Mouse (Mus musculus) spleen, adult 2 months (tissue): Measurements from ENCODE around the gene Tnfrsf13c. TPM values are rescaled to one million over a fixed set of nuclear protein-coding genes. Genes with fewer than 3 reads are reported as not detected.

Experiments used
- DNase-seq, 2 experiments: peaks; one replicate each; pipeline versions ENCODE4 v3.0.0 to v3.0.0-alpha.2; 2012 to 2021; ENCODE audit warnings: low spot score in 2 of 2, low read depth in 1 of 2
- H3K27ac ChIP-seq: fragments of 200-500 bp; 2 replicates; pipeline ENCODE4 v1.5.1; 2012; ENCODE audit warnings: low read length, inconsistent platforms; ENCODE audit not compliant: insufficient read depth
- H3K27me3 ChIP-seq: fragments of 200-500 bp; 2 replicates; pipeline ENCODE4 v1.6.1; 2012; ENCODE audit warnings: mild to moderate bottlenecking, moderate library complexity, low read length, inconsistent platforms; ENCODE audit not compliant: control insufficient read depth, insufficient read depth
- H3K36me3 ChIP-seq: fragments of 200-500 bp; 2 replicates; pipeline ENCODE4 v1.6.1; 2012; ENCODE audit warnings: mild to moderate bottlenecking, low read length, inconsistent platforms; ENCODE audit not compliant: control insufficient read depth, insufficient read depth
- H3K4me1 ChIP-seq: fragments of 200-500 bp; 2 replicates; pipeline ENCODE4 v1.6.1; 2011; ENCODE audit warnings: inconsistent platforms; ENCODE audit not compliant: control insufficient read depth, insufficient read depth, insufficient read length
- H3K4me3 ChIP-seq: fragments of 200-500 bp; 2 replicates; pipeline ENCODE4 v1.5.1; 2011; ENCODE audit warnings: mild to moderate bottlenecking, inconsistent platforms; ENCODE audit not compliant: insufficient read depth, insufficient read length; ENCODE audit errors: extremely low read depth
- CTCF ChIP-seq: fragments of 200-500 bp; IDR thresholded peaks from 2 replicates; pipeline ENCODE4 v1.5.1; 2011; ENCODE audit warnings: mild to moderate bottlenecking, inconsistent platforms; ENCODE audit not compliant: insufficient read depth, insufficient read length, insufficient replicate concordance; ENCODE audit errors: extremely low read depth
- POLR2A ChIP-seq: fragments of 200-500 bp; IDR thresholded peaks from 2 replicates; pipeline ENCODE4 v1.6.1; 2011; ENCODE audit warnings: low read depth, low read length, inconsistent platforms
- WGBS: fragments of 180-500 bp; shearing (Covaris S2); methylation state at CpG from one replicate; pipeline ENCODE4 v1.1.7; 2018; 5-methylcytosine and 5-hydroxymethylcytosine counted together
- polyA plus RNA-seq: library from polyadenylated mRNA; depleted of rRNA; stranded (reverse); fragments of >200 nt; gene quantifications from 2 replicates; pipeline ENCODE4 v1.2.3, GENCODE M21; 2012

Gene Tnfrsf13c
- polyA plus RNA-seq, 1 experiment = 120 TPM

- peak; percentile 7; the same call in 1 of the 2 replicates for TF ChIP-seq CTCF
- TF ChIP-seq POLR2A = no peak
- Histone ChIP-seq H3K27ac (no peak overlapping the region), H3K4me1 (peaks cover 9% of the 10 kb centered on the region; the same call in 1 of the 2 replicates), H3K27me3 (no peaks in the 10 kb centered on the region), H3K36me3 (peaks cover 49% of the 10 kb centered on the region), H3K4me3 (no peak overlapping the region)
- DNase-seq = peak; percentile 41 to 58
- 96% methylated on average over 10 of the region's 10 CpGs for WGBS
Observed at GRCm38 (mm10) chr15:82188481-82189240, 35.5 kb downstream of the Tnfrsf13c start.

- Histone ChIP-seq H3K4me1 (peaks cover 9% of the 10 kb centered on the region; the same call in 1 of the 2 replicates), H3K27ac (peak overlapping the region; percentile 24; the same call in 1 of the 2 replicates), H3K27me3 (no peaks in the 10 kb centered on the region), H3K36me3 (peaks cover 47% of the 10 kb centered on the region), H3K4me3 (no peak overlapping the region)
- no peak for TF ChIP-seq CTCF
- no peak for TF ChIP-seq POLR2A
- no peak for DNase-seq
- WGBS = 71% methylated on average over 1 of the region's 1 CpGs
Observed at GRCm38 (mm10) chr15:82187924-82188323, 36.2 kb downstream of the Tnfrsf13c start.

GRCm38 (mm10) chr15:82187401-82187800, 36.8 kb downstream of the Tnfrsf13c start:
- TF ChIP-seq POLR2A (no peak), CTCF (no peak)
- peaks cover 9% of the 10 kb centered on the region; the same call in 1 of the 2 replicates for H3K4me1 ChIP-seq
- H3K36me3 ChIP-seq = peaks cover 46% of the 10 kb centered on the region
- no peaks in the 10 kb centered on the region for H3K27me3 ChIP-seq
- WGBS = 93% methylated on average over 4 of the region's 4 CpGs
- no peak for DNase-seq
- peak overlapping the region; percentile 90 for H3K27ac ChIP-seq
- no peak overlapping the region for H3K4me3 ChIP-seq

GRCm38 (mm10) chr15:82186931-82187330, 37.2 kb downstream of the Tnfrsf13c start:
- TF ChIP-seq CTCF (no peak), POLR2A (no peak)
- Histone ChIP-seq H3K27ac (peak overlapping the region; percentile 90), H3K27me3 (no peaks in the 10 kb centered on the region), H3K4me1 (peaks cover 9% of the 10 kb centered on the region; the same call in 1 of the 2 replicates), H3K36me3 (peaks cover 46% of the 10 kb centered on the region), H3K4me3 (no peak overlapping the region)
- peak; percentile 53 to 70 for DNase-seq
- WGBS = 8% methylated on average over 5 of the region's 5 CpGs

GRCm38 (mm10) chr15:82186131-82186530, 38.0 kb downstream of the Tnfrsf13c start:
- DNase-seq = no peak
- H3K27me3 ChIP-seq = no peaks in the 10 kb centered on the region
- H3K4me1 ChIP-seq = peaks cover 9% of the 10 kb centered on the region; the same call in 1 of the 2 replicates
- H3K4me3 ChIP-seq = no peak overlapping the region
- peaks cover 46% of the 10 kb centered on the region for H3K36me3 ChIP-seq
- H3K27ac ChIP-seq = peak overlapping the region; percentile 90; the same call in 1 of the 2 replicates
- whole genome bisulfite sequencing = 72% methylated on average over 14 of the region's 14 CpGs
- TF ChIP-seq CTCF = no peak
- TF ChIP-seq POLR2A = no peak

- Histone ChIP-seq H3K4me3 (no peak overlapping the region), H3K4me1 (peaks cover 9% of the 10 kb centered on the region; the same call in 1 of the 2 replicates), H3K27me3 (no peaks in the 10 kb centered on the region), H3K36me3 (peaks cover 51% of the 10 kb centered on the region), H3K27ac (0 out of 2 replicates have a peak overlapping the region, but pooled peaks have one; percentile 43)
- TF ChIP-seq CTCF = no peak
- no peak for TF ChIP-seq POLR2A
- WGBS = 94% methylated on average over 14 of the region's 14 CpGs
- DNase-seq = no peak
Observed at GRCm38 (mm10) chr15:82185062-82185783, 38.9 kb downstream of the Tnfrsf13c start.
